Mouse (Mus musculus) MEL (cell line): ENCODE measurements around the gene Rhoh. TPM values are rescaled to one million over a fixed set of nuclear protein-coding genes. Genes with fewer than 3 reads are reported as not detected.

Experiments
- DNase-seq: peaks from one replicate; pipeline ENCODE4 v3.0.0; 2011; ENCODE audit warnings: low read depth, low spot score
- H3K27ac ChIP-seq: 2 replicates; pipeline ENCODE4 v1.5.1; 2012; ENCODE audit warnings: low read depth, mild to moderate bottlenecking, control low read depth, low read length, moderate library complexity; ENCODE audit not compliant: control insufficient read depth
- H3K27me3 ChIP-seq, 2 experiments: fragments of 150-350 bp in 1 of 2; sonication (generic) in 1 of 2; 2 replicates each; pipeline ENCODE4 v1.6.1; 2012; ENCODE audit warnings: low read length in 2 of 2, mild to moderate bottlenecking in 2 of 2, improper control_type of control experiment in 1 of 2, moderate library complexity in 1 of 2; ENCODE audit not compliant: insufficient read depth in 2 of 2, control insufficient read depth in 1 of 2
- H3K36me3 ChIP-seq, 2 experiments: 2 replicates each; pipeline ENCODE4 v1.6.1; 2012 to 2014; ENCODE audit warnings: low read length in 2 of 2, improper control_type of control experiment in 1 of 2, inconsistent platforms in 1 of 2, mild to moderate bottlenecking in 1 of 2; ENCODE audit not compliant: insufficient read depth in 2 of 2, control insufficient read depth in 1 of 2
- H3K4me1 ChIP-seq, 2 experiments: fragments of 150-350 bp in 1 of 2; sonication (generic) in 1 of 2; 2 replicates each; pipeline ENCODE4 v1.6.1; 2012; ENCODE audit warnings: low read length in 2 of 2, improper control_type of control experiment in 1 of 2, mild to moderate bottlenecking in 1 of 2; ENCODE audit not compliant: insufficient read depth in 2 of 2, control insufficient read depth in 1 of 2
- H3K4me3 ChIP-seq, 2 experiments: fragments of 150-350 bp in 1 of 2; sonication (generic) in 1 of 2; 2 replicates each; pipeline ENCODE4 v1.5.1; 2012; ENCODE audit warnings: low read depth in 2 of 2, low read length in 2 of 2, mild to moderate bottlenecking in 2 of 2, moderate library complexity in 2 of 2, control low read depth in 1 of 2, improper control_type of control experiment in 1 of 2; ENCODE audit not compliant: control insufficient read depth in 1 of 2, insufficient read depth in 1 of 2
- H3K79me2 ChIP-seq: 2 replicates; pipeline ENCODE4 v1.6.1; 2012; ENCODE audit warnings: mild to moderate bottlenecking, low read length, moderate library complexity; ENCODE audit not compliant: control insufficient read depth, poor library complexity, insufficient read depth
- H3K9ac ChIP-seq: 2 replicates; pipeline ENCODE4 v1.6.1; 2012; ENCODE audit warnings: low read depth, mild to moderate bottlenecking, control low read depth, low read length, moderate library complexity; ENCODE audit not compliant: control insufficient read depth, poor library complexity, severe bottlenecking
- H3K9me3 ChIP-seq: fragments of 150-350 bp; sonication (generic); replicated peaks from 2 replicates; pipeline ENCODE4 v1.6.1; 2012; ENCODE audit warnings: mild to moderate bottlenecking, low read length, improper control_type of control experiment, moderate library complexity; ENCODE audit not compliant: insufficient read depth
- BHLHE40 ChIP-seq: IDR thresholded peaks from 2 replicates; pipeline ENCODE4 v1.6.1; 2012; ENCODE audit warnings: low read depth, mild to moderate bottlenecking, inconsistent platforms, low read length, improper control_type of control experiment, borderline replicate concordance
- CHD2 ChIP-seq: IDR thresholded peaks from 2 replicates; pipeline ENCODE4 v1.6.1; 2011; ENCODE audit warnings: low read length, improper control_type of control experiment
- E2F4 ChIP-seq: IDR thresholded peaks from 2 replicates; pipeline ENCODE4 v1.6.1; 2011; ENCODE audit warnings: low read depth, low read length, improper control_type of control experiment, borderline replicate concordance
- EP300 ChIP-seq, 2 experiments: IDR thresholded peaks; 2 replicates each; pipeline ENCODE4 v1.6.1; 2011; ENCODE audit warnings: improper control_type of control experiment in 2 of 2, low read length in 2 of 2, low read depth in 1 of 2, mild to moderate bottlenecking in 1 of 2
- ETS1 ChIP-seq: IDR thresholded peaks from 2 replicates; pipeline ENCODE4 v1.6.1; 2012; ENCODE audit warnings: low read depth, mild to moderate bottlenecking, inconsistent platforms, low read length, improper control_type of control experiment, moderate library complexity
- GABPA ChIP-seq: IDR thresholded peaks from 2 replicates; pipeline ENCODE4 v1.6.1; 2012; ENCODE audit warnings: low read depth, mild to moderate bottlenecking, inconsistent platforms, low read length, improper control_type of control experiment, moderate library complexity
- HCFC1 ChIP-seq: IDR thresholded peaks from 2 replicates; pipeline ENCODE4 v1.6.1; 2012; ENCODE audit warnings: low read depth, mild to moderate bottlenecking, inconsistent platforms, low read length, improper control_type of control experiment, moderate library complexity
- MAX ChIP-seq: IDR thresholded peaks from 2 replicates; pipeline ENCODE4 v1.6.1; 2011; ENCODE audit warnings: low read length, improper control_type of control experiment
- MXI1 ChIP-seq: IDR thresholded peaks from 2 replicates; pipeline ENCODE4 v1.6.1; 2011; ENCODE audit warnings: mild to moderate bottlenecking, low read depth, low read length, improper control_type of control experiment
- MYB ChIP-seq: IDR thresholded peaks from 2 replicates; pipeline ENCODE4 v1.6.1; 2011; ENCODE audit warnings: mild to moderate bottlenecking, low read depth, low read length, improper control_type of control experiment
- MYC ChIP-seq: IDR thresholded peaks from 2 replicates; pipeline ENCODE4 v1.6.1; 2011; ENCODE audit warnings: low read depth, mild to moderate bottlenecking, low read length, improper control_type of control experiment, moderate library complexity
- NELFE ChIP-seq: IDR thresholded peaks from 2 replicates; pipeline ENCODE4 v1.6.1; 2011; ENCODE audit warnings: low read depth, low read length, improper control_type of control experiment
- POLR2AphosphoS2 ChIP-seq: IDR thresholded peaks from 2 replicates; pipeline ENCODE4 v1.6.1; 2011; ENCODE audit warnings: low read length, improper control_type of control experiment
- POLR2AphosphoS5 ChIP-seq: IDR thresholded peaks from 2 replicates; pipeline ENCODE4 v1.6.1; 2012; ENCODE audit warnings: low read depth, borderline replicate concordance, mild to moderate bottlenecking, inconsistent platforms, low read length, moderate library complexity, mixed read lengths
- RAD21 ChIP-seq: IDR thresholded peaks from 2 replicates; pipeline ENCODE4 v1.6.1; 2011; ENCODE audit warnings: mild to moderate bottlenecking, low read depth, low read length, improper control_type of control experiment
- RCOR1 ChIP-seq: IDR thresholded peaks from 2 replicates; pipeline ENCODE4 v1.6.1; 2012; ENCODE audit warnings: low read depth, mild to moderate bottlenecking, inconsistent platforms, low read length, improper control_type of control experiment
- SMC3 ChIP-seq: IDR thresholded peaks from 2 replicates; pipeline ENCODE4 v1.6.1; 2011; ENCODE audit warnings: low read depth, low read length, improper control_type of control experiment
- TAL1 ChIP-seq: IDR thresholded peaks from 2 replicates; pipeline ENCODE4 v1.6.1; 2012; ENCODE audit warnings: mild to moderate bottlenecking, inconsistent platforms, low read length, moderate library complexity, mixed read lengths
- TBP ChIP-seq: IDR thresholded peaks from 2 replicates; pipeline ENCODE4 v1.8.0; 2011; ENCODE audit warnings: low read depth, low read length, improper control_type of control experiment
- TCF12 ChIP-seq: IDR thresholded peaks from 2 replicates; pipeline ENCODE4 v1.6.1; 2014; ENCODE audit warnings: low read depth, mild to moderate bottlenecking, inconsistent platforms, low read length, improper control_type of control experiment, moderate library complexity
- USF1 ChIP-seq: IDR thresholded peaks from 2 replicates; pipeline ENCODE4 v1.6.1; 2014; ENCODE audit warnings: low read depth, mild to moderate bottlenecking, inconsistent platforms, low read length, improper control_type of control experiment, moderate library complexity
- USF2 ChIP-seq, 2 experiments: IDR thresholded peaks; 2 replicates each; pipeline ENCODE4 v1.6.1; 2011 to 2012; ENCODE audit warnings: improper control_type of control experiment in 2 of 2, low read length in 2 of 2, borderline replicate concordance in 1 of 2, inconsistent platforms in 1 of 2, low read depth in 1 of 2, mild to moderate bottlenecking in 1 of 2; ENCODE audit not compliant: insufficient read depth in 1 of 2
- polyA plus RNA-seq, 2 experiments: library from polyadenylated mRNA; stranded (reverse) in 1 of 2; unstranded in 1 of 2; fragments of >175 nt in 1 of 2; fragments of >200 nt in 1 of 2; gene quantifications; 2 replicates each; pipeline versions ENCODE4 v1.2.1 to v1.2.4; 2012; ENCODE audit warnings: low replicate concordance in 2 of 2, low read depth in 1 of 2; ENCODE audit not compliant: insufficient read length in 2 of 2, insufficient read depth in 1 of 2, missing spikeins in 1 of 2
- total RNA-seq: library from RNA; depleted of rRNA; stranded (reverse); fragments of 300-350 nt; gene quantifications from 2 replicates; pipeline ENCODE4 v1.2.3, GENCODE M21; 2012

Rhoh gene
- total and polyA plus RNA-seq, 3 experiments = 0.15 to 0.31 TPM; not detected in 1

DNA sequence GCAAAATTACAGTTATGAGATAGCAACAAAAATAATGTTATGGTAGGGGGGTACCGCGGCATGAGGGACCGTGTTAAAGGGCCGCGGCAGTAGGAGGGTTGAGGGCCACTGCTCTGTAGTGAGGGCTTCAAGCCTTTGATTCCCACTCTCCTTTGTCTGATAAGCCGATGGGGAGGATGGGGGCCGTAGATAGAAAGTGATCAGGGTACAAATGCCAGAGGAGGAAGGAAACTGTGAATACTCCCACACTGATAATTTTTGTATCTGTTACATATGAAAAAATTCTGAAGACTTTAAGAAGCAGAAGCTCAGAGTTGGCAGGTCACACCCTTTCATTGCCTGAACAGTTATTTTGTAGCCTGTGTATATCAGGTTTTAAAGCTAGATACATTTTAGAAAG lies 18.1 kb upstream of the Rhoh start (continued):
- no peak for TF ChIP-seq SMC3

GRCm38 (mm10) chr5:65846534-65846933 lies 14.5 kb upstream of the Rhoh start:
- no peaks in the 10 kb centered on the region for H3K79me2 ChIP-seq
- H3K27ac ChIP-seq = no peak overlapping the region
- no peaks in the 10 kb centered on the region for H3K9me3 ChIP-seq
- DNase-seq = peak; percentile 64
- peaks cover 8 to 30% of the 10 kb centered on the region in 2 experiments for H3K4me1 ChIP-seq
- no peak overlapping the region for H3K4me3 ChIP-seq
- TF ChIP-seq RAD21 (no peak), POLR2AphosphoS5 (no peak), MYC (peak; percentile 35; the same call in 1 of the 2 replicates), EP300 (IDR thresholded peaks at IDR 0.05; ENCODE audit: low read depth in 1 of 2, low read length in 2 of 2) (peak in 1 of 2 experiments; percentile 37; a peak in 2 of 4 replicates), TBP (no peak), MAX (peak; percentile 88)
- TF ChIP-seq, all 39 proteins: peak for 3
- Histone ChIP-seq H3K27me3 (no peaks in the 10 kb centered on the region), H3K9ac (no peak overlapping the region), H3K36me3 (peaks cover 0 to 19% of the 10 kb centered on the region in 2 experiments; a peak in 2 of 4 replicates)

DNA sequence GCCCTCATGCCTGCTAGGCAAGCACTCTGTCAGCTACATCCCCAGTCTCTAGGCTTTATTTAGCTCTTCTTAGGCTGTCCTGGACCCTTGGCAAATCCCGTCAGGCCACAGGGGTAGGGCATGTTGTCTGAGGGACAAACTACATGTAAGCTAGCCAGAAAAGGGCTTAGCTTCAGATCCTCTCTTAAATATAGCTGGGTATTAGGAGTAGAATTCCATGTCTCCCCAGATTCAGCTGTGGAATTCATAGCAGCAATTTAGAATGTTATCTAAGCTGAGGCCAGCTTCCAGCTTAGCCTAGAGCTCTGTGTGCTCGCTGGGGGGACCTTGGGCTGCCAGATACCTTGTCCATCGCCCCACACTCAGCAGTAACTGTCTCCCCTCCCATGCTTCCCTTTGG lies 14.1 kb upstream of the Rhoh start:
- no peak overlapping the region for H3K4me3 ChIP-seq
- H3K9ac ChIP-seq = no peak overlapping the region
- no peak for DNase-seq

More for the DNA sequence above, 14.1 kb upstream of the Rhoh start:
- H3K9me3 ChIP-seq = no peaks in the 10 kb centered on the region
- H3K79me2 ChIP-seq = no peaks in the 10 kb centered on the region
- no peaks in the 10 kb centered on the region for H3K27me3 ChIP-seq
- peaks cover 8 to 26% of the 10 kb centered on the region in 2 experiments for H3K4me1 ChIP-seq
- peaks cover 0 to 15% of the 10 kb centered on the region in 2 experiments; a peak in 2 of 4 replicates for H3K36me3 ChIP-seq
- no peak overlapping the region for H3K27ac ChIP-seq
- no peak for TF ChIP-seq RCOR1
- no peak for TF ChIP-seq USF2 (IDR thresholded peaks at IDR 0.05; ENCODE audit: borderline replicate concordance in 1 of 2, insufficient read depth in 1 of 2, low read depth in 1 of 2, low read length in 2 of 2)
- no peak for TF ChIP-seq POLR2AphosphoS5
- TF ChIP-seq NELFE = no peak
- no peak for TF ChIP-seq CHD2
- TF ChIP-seq ETS1 = no peak
- no peak for TF ChIP-seq MYB
- TF ChIP-seq USF1 = no peak
- no peak for TF ChIP-seq BHLHE40
- no peak for TF ChIP-seq TAL1
- no peak for TF ChIP-seq HCFC1
- no peak for TF ChIP-seq TCF12
- no peak for TF ChIP-seq E2F4
- TF ChIP-seq POLR2AphosphoS2 = no peak
- TF ChIP-seq MAX = no peak
- no peak for TF ChIP-seq GABPA
- TF ChIP-seq MXI1 = no peak
- TF ChIP-seq MYC = no peak
